Mouse (Mus musculus): Measurements from ENCODE around the gene Tenm2.

The Tenm2 gene

DNA sequence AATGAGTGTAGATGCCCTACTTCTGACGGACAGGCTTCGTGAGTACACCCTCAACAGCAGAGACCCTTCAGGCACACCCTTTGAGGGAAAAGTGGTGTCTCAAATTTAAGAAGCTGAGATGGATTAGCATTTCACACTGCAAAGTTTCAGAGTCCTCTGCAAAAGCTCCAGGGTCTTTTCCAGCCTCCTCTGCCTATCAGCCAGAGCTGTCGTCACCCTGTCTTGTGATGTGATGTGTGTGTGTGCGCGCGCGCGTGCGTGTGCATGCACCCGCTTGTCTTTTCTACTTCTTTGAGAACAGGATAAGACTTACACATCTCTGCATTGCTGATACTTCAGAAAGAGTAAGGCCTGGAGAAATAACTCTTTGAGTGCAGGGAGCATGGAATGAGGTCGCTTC is 1179.2 kb downstream of the Tenm2 start:
- DNase-seq (ENCODE audit: low read depth, low spot score) = no peak

DNA sequence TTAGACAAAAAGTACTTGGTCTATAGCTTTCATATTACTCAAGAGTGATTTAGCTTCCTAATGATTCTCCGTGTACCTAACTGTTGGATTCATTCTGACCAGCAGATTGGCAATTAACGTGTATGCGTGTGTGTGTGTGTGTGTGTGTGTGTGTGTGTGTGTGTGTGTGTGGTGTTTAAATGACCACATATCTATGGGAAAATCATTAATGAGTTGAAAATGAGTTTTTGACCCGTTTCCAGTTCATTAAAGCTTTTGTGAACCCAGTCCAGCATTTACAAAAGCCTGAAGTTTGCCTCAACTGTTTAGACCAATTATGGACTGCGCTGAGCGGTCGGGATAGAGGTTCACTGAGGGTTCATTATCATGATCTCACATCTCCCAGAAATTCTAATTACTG is 1181.4 kb downstream of the Tenm2 start:
- no peak for DNase-seq (ENCODE audit: low read depth, low spot score)

DNA sequence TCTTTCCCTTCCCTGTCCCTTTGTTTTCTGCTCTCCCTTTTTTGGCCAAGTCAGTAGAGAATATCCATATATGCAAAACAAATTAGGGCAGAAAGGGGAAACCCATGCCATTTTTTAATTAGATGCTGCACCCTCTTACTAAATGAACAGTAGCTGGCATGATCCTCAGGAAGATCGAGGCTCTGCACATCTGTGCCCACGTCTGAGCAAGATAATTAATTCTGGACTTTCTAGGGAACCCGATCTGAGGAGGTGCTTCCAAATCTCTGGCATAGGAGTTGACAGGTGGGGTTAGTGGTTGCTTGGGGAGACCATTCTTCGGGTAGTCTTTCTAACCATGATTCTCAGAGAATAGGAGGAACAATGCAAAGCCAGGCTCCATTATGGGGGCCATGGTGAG is 1182.3 kb downstream of the Tenm2 start:
- DNase-seq (ENCODE audit: low read depth, low spot score) = no peak

DNA sequence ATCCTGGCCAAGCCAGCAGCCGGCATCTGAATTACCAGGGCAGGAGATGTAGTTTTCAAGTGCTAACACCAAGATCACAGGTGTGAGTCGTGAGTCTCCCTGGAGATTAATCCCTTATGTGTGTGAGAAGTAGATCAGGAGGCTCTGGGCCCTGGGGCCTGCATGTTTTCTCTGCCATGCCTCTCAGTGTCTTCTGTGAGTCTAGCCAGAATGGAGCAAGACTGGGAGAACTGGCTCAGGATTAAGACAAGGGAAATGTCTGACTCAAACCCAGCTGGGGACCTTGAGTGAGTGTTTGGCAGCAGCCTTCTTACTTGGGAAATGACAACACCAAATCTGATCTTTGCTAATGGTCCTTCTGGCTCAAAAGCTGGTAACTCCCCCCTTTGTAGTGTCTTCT is 1183.2 kb downstream of the Tenm2 start:
- DNase-seq (ENCODE audit: low read depth, low spot score) = no peak

DNA sequence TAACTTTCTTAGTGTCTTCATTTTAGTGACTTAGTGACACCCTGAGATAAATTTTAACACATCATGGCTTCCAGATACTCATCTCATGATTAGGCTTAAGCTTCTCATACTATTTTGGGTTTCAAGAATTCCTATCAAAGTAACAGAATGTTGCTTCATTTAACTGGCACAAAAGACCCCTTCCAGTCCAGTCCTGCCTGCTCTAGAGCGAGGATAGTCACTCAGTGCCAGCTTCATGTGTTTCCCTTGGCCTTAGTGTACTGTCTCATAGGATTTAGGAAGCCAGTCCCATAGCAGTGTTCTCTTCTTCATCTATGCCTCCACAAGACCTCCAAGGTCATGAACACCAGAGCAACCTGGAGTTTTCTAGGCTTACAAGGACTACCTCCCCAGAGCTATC is 1183.7 kb downstream of the Tenm2 start:
- DNase-seq (ENCODE audit: low read depth, low spot score) = no peak

DNA sequence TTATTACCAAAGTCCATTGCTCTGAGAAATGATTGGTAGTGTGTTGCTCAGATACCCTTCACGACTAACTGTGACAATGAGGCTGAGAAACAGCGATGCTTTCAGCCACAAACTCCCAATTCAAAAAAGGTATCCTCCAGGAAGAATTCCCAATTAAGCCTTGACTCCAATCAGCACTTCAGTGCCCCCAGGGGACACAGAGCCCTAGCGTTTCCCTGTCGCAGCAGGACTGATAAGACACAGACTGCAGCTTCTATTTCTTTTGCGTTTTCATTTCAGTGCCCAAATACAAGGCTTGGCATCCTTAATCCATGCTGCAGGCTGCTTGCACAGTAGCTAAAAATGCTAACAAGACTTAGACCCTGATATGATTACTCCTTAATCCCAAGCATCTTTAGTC is 1186.2 kb downstream of the Tenm2 start:
- no peak for DNase-seq (ENCODE audit: low read depth, low spot score)

DNA sequence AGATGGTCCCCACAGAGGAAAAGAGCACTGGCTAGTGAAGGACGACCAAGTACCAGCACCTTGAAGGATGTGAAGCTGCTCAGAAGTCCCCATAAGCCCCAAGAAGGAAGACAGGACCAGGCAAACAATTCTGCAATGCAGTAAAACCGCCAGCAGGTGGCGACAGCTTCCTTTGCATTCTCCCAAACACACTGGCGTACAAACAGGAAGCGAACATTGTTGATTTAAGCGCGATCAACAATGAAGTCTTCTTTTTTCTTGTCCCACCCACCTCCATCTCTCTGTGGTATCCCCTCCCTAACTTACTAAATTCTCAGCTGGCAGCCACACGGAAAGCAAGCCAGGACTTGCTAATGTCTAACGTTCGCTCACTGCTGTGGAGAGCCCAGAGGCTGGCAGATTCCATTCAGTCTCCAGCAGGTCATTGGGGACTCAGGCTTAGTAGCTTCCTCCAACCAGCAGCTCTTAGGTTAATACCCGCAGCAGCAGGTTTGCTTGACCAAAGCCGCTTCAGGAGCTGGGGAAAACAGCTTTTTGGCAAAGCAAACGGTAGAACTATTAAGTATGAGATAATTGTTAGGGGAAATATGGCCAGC is 1190.0 kb downstream of the Tenm2 start:
- peak; percentile 77 for DNase-seq (ENCODE audit: low read depth, low spot score)

DNA sequence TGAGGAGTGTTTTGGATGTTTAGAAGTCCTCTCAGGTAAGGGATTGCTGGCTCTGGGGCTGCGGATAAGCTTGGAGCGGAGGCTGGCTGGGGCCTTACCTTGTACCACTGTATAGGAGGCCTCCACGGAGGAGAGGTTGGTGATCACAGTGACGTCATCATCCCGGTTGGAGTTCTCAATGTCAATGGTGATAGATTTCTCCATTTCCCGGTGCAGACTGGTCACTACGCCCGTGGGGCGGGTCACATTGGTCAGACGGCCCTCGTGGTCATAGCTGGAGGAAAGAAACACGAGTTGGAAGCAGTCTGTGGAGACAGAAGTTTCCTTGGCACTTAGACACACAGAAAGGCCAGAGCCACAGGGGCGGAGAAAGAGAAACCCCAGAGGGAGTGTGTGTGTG is 1194.4 kb downstream of the Tenm2 start:
- DNase-seq (ENCODE audit: low read depth, low spot score) = no peak

DNA sequence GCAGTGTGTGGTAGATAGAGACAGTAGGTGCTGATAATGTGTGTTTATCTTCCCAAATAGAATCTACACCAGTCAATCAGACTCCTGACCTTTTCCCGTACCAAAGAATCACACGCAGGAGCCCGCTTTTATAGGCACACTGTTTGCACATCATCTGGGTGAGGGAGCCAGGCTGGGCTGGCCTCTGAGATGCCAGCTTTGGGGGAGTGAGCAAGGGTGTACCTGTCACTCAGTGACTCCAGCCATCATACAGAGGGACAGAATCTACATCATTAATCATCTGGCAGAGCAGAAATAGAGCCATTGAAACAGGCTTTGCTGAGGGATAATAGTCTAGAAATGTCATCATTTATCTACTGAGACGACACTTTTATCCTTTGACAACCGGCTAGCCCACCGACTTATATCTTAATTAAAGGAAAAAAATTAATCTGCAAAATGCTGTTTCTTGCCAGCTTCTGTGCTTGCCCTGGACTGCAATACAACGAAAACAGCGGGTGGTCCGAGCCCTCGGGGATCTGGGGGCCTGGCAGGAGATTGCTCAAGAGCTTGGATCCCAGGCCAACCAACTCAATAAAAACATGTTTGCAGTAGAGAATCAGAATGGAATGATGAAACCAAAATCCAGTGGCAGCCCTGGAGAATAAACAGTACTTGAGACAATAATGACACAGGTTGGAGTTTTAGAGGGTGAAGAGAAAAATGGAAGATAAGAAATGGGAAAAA is 1195.1 kb downstream of the Tenm2 start:
- DNase-seq (ENCODE audit: low read depth, low spot score) = no peak

DNA sequence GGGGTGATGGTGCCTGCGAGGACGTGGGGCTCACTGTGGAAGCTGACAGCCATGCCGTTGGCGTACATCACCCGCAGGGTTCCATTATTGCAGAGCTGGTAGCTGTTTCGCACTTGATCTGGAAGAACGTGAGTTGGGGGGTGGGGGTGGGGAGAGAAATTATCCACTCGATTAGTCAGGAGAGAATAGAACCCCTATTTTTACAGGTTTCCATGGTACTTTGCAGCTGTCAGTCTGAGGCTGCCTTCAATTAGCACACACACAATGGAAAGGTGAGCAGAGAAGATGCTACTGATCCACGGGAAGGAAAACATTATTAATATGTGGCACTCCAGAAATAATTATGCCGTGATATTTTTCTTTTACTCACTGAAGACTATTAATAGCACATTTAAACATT is 1195.9 kb downstream of the Tenm2 start:
- no peak for DNase-seq (ENCODE audit: low read depth, low spot score)

DNA sequence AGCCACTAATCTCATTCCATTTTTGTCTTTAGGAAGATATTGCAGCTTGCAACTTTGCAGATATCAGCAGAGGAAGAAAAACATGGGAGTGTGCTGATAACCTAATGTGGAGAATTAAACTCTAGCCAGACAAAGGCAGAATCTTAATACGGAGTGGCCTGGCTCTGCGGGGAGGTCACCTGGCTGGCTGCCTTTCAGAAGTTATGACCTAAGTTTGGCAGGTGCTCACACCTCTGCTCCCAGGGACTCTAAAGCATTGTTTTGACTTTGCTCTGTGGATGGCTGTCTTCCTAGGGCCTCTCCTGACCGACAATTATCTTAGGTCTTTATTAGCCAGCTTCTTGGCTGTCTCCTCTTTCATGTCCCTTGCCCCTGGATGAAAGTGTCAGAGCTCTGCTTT is 1197.4 kb downstream of the Tenm2 start:
- no peak for DNase-seq (ENCODE audit: low read depth, low spot score)

DNA sequence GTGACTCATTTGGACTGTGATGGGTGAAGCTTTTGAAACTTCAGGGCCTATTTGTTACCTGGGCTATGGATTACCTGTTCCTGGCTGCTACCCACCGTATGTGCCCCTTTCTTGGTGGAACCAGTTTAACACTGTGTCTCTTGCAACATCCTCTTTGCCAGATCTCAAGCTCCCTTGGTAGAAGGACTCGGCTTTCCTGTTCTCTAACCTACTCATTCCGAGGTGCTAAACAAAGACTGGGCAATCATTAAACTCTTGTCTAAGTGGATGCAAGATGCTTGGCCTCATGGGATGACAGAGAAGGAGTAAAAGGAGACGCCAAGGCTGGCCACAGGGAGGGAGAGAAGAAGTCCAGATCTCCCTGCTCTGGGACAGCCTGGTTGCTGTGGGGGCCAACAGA is 1198.5 kb downstream of the Tenm2 start:
- DNase-seq (ENCODE audit: low read depth, low spot score) = no peak

DNA sequence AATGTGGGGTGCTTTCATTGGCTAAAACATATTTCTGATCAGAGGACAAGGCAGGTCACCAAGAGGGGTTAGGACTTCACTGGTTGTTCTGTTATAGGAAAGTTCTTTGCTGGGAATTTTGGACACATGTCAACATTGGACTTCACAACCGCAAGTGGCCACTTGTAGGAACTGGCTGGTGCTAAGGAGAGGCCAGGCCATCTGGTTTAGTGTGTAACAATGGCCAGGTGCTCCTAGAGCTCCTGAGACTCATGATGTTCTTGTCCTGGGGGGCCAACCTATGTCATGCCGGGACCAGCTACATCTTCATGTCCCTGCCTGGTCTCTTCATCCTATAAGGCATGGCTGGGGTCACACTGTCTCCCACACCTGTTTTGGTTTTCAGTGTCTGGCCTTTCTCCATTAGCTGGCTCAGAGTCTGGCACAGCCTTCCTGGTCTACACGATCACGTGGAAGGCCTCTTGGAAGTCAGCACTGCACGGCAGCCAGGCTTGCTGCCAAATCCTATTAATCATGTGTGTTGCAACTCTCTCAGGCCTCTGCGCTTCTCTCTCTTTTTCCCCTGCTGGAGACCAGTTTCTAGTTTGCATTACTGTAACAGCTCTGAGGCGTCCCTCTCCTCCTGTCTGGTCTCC is 1199.6 kb downstream of the Tenm2 start:
- DNase-seq (ENCODE audit: low read depth, low spot score) = peak; percentile 69

DNA sequence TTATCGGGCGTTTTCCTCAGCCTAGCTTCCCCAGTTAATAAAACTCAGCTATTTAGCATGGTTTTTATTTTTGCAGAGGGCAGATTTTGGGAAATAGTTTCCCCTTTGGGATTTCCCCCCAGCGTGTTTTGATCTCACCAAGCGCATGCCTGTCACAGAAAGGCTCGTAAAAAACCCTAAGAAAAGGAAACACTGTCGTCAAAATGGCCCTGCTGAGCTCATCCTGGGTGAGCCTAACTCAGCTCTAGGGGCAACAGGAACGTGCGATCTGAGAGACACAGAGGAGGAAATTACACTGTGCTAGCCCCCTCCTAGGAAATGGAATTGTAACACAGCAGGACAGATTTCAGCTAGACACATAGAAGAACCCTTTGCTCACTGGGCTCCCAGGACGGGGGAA is 1204.0 kb downstream of the Tenm2 start:
- no peak for DNase-seq (ENCODE audit: low read depth, low spot score)

DNA sequence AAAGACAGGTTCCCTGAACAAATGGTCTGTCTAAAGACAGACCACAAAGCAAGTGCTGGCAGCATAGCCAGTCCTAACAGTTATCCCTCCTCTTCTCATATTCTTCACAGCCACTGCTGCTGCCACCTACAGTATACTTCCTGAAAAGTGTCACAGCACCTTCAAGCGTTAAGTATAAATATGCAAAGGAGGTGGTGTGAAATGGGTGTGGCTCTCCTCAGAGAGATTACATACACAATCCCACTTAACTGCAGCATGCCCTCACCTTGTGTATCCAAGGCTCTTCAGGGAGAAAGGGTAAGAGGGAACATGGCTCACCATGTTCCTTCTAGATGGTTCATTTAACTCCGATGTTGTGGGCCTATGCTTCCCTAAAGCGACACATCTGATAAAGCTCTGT is 1215.8 kb downstream of the Tenm2 start:
- DNase-seq (ENCODE audit: low read depth, low spot score) = no peak

DNA sequence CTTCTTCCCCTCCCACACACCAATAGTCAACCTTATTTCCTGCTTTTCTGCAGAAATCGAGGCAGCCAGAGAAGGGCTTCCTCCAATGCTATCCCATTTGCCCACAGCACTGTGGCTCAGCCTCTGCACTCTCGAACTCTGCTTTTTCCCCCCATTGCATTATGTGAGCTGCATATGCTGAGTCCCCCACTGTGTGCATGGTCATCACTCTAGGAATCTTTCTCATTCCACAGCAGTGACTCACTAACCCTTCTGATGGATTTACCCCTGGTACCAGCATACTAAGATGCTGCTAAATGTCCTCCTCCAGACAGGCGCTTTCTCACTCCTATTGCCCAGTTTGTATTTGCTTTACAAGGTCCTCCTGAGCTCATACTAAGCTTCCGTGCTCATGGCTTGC is 1222.6 kb downstream of the Tenm2 start:
- DNase-seq (ENCODE audit: low read depth, low spot score) = no peak

DNA sequence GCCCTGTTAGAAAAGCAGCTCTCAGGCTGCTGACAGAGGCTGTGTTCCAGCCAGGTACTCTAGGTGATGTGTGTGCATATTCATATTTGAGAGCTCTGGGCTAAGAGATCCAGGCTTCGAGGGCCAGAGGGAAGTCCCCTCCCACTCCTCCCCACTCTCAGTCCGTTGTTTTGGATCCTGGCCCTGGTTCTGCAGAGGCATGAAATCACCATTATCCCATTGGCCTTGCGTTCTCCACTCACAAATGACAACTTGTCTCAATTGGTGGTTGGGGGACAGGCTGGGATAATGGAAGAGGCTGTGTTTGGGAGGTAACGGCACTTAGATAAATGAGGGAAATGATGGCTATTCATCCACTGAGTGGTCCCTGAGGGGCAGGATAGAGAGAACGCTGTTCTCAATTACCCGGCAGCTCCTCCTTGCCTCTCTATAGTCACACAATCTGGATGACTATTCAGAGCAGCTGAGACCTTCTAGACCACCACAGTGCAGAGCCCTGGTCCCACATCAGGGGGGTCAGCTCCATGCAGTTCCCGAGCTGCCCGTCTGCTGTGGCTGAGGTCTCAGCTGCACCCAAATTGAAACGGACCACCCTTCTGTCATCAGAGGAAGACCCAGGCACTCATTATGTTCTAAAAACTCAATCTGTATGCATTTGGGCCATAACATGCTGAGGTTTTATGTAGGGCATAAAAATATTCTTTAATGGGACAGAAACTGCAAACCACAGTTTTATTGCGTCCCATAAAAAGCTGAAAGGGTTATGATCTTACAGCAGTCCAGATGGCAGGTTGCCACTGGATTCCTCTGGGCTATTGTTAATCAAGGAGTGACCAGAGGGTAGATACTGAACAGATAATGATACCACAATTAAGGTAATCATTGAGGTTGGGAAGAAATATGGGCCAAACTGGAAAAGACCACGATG is 1226.2 kb downstream of the Tenm2 start:
- DNase-seq (ENCODE audit: low read depth, low spot score) = no peak

DNA sequence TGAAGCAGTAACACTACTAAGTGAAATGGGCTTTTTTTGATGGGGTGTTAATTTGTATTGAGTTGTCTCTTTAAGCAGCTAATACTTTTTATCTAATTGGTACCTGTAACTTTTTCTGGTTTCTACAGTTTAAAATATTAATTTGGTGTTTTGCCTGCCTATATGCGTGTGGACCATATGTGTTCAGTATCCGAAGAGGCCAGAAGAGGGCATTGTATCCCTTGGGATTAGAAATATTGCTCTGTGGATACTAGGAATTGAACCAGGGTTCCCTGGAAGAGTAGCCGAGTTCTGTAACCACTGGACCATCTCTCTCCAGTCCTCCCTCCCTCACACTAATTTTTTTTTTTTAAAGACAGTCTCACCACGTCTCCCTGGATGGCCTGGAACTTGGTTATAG is 1232.9 kb downstream of the Tenm2 start:
- DNase-seq (ENCODE audit: low read depth, low spot score) = no peak

DNA sequence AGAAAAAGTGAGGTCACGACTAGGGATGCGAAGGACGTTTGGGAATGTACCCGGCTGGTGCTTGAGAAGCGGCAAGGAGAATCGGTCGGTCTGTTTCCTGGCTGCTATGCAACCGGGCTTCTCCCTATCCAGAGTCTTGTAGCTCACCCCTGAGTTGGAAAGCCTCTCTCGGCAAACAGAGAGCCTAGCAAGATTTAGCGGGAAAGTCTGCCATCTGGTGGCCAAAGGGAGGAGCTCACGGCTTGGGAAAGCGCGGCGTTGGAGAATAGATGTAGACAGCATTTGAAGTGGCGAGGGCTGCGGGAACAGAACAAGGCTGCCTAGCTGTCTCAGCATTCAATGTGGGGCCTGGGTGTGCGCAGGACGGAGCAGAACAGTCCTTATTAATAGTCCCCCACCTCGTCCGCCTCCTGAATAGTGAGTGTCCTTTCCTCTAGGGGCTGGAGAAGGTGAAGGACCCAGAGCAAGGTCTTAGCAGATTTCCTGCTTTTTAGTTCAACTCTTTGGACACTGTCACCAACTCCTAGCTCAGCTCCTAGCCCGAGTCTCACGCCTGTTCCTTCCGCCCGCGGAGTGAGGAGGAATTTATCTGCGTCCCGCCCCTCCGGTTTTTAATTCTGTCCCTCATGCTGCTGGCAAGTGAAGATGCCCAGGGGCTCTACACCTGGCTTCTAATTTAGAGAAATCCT is 1234.3 kb downstream of the Tenm2 start:
- peak; percentile 83 for DNase-seq (ENCODE audit: low read depth, low spot score)

DNA sequence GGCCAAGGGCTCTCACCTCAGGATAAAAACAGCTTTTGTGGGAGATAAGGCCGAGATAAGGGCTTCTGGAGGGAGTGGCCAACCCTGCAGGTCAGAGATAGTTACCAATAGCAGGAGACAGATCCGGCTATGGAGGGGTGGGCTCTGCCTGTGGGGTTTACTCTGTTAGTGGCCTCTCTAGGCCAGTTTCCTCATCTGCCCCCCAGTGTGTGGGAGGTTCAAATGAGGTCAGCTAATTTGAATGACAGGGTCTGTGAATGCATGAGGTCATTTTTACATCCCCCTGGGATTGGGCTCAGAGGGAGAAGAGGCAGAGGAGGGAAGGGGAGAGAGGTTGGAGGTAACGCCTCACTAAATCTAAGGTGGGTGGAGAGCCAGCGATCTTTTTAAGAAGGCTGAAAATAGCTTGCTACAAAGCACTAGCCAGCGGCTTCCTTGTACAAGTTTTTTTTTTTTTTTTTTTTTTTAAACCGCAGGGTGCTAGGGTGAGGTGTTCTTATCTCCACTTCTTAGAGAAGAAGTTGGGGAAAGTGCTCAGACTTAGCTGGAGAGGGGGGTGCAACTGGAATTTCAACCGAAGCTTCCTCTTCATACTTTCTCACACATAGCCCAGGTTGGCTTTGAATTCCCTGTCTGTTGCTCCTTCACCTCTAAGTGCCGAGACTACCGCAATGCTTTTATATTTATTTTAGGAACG is 1235.0 kb downstream of the Tenm2 start:
- DNase-seq (ENCODE audit: low read depth, low spot score) = no peak

DNA sequence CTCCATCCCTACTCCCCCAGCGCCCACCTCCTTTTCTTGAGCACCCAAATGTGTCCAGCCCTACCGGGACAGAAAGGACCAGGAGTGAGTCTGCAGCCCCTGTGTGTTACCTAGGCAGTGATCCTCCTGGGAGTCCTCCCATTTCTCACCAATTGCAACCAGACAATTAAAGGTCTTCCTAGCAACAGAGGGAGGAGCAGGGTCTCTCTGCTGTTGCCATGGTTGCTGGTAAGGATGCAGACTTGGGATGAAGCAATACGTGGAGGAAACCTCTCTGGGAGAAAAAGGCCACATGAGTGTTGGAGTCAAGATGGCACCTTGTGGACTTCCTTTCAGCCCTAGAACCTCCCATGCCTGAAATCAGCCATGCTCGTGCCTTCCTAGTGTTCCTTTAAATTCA is 1235.7 kb downstream of the Tenm2 start:
- no peak for DNase-seq (ENCODE audit: low read depth, low spot score)

Data from telencephalon, adult 2 months (tissue).